Mouse (Mus musculus) naive thymus-derived CD4-positive, alpha-beta T cell, adult 2 months (primary cell): Measurements from ENCODE around the gene Wars2.

Experiments
- DNase-seq: peaks from one replicate; pipeline ENCODE4 v3.0.0-alpha.2; 2011; ENCODE audit warnings: low read depth

Wars2 gene

GRCm38 (mm10) chr3:99277973-99278580, 137.2 kb downstream of the Wars2 start:
- DNase-seq, result no peak

DNA sequence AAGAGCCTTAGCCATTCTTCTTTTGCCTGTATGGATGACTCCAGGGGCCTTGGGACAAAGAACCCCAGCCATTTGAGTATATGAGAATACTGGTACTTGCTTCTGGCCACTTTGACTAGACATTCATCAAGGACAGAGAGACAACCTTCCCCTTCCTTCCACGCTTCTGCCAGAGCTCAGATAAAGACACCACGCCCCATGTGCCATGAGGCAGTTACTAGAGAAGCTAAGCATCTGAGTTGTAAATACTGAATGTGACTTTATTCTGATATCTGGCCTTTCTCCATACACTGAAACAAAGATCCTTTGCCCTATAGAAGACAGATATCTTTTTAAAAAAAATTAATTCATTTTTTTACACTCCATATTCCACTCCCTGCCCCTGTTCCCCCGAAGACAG, 138.8 kb downstream of the Wars2 start:
- no peak for DNase-seq

DNA sequence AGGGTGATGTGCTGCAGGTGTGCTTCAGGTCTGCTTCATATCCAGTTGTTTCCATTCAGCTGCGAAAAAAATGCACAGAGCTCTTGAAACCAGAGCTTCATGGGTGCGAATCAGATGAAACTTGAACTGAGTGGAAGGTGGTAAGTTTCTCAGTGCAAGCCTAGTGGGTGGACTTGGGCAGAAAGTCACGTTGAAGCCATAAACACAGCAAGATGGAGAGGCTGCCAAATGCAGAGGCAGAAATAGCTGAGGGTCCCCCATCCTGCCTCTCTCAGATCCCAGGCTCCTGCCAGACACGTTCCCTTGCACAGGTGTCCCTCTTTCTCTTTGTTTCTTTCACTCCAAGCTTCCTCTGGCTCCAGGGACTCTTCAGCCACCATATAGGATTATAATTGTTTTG, 140.6 kb downstream of the Wars2 start:
- no peak for DNase-seq

GRCm38 (mm10) chr3:99288302-99288701, 147.4 kb downstream of the Wars2 start:
- no peak for DNase-seq
